Mouse (Mus musculus) inflammation-experienced regulatory T-cells, adult 16 weeks (primary cell): ENCODE data around the gene Map3k14. TPM values are rescaled to one million over a fixed set of nuclear protein-coding genes. Genes with fewer than 3 reads are reported as not detected.

ENCODE experiments used
- polyA plus RNA-seq: library from polyadenylated mRNA; unstranded; fragments of 100-300 nt; shearing (Covaris generic); gene quantifications from one replicate; pipeline ENCODE4 v1.2.1, GENCODE M21; 2017

Map3k14 gene
- polyA plus RNA-seq: 34.4 TPM

DNA sequence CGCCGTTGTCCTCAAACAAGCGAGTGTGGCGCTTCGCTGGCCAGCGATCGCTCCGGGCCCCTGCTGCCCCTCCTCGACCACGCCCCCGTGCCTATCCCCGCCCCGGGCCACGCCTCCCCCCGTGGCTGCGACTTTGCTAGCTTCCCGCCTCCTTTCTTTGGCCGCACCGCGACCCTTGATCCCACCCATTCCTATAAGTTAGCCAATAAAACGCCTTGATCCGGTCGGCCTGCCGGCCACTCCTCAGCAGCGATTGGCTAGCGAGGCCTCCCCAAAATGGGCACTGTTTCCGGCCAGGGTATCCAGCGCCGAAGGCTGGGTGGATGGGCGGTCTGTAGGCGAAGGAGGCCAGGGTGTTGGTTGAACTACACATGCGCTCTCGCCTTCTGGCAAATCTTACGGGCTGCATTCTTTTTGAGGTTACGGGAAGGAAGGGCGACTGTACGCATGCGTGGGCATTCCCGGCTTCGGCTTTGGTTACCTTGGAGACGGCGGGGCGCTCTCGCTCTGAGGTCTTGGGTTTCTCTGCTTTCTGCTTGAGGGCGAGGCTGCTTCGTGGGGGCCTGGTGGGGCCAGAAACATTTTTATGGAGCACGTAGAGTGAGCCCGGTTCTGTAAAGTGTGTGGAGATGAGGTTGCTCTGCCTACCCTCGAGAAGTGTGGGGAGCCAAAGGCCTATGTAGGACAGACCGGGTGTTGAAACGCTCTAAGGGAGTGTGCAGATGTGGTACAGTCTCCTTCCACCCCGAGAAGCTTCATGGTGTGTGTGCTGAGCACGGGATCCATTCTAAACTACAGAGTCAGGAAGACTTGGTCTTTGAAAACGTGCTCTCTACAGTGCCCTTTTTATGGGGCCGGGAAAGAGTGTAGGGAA lies at the start of gene Map3k14:
Gene Map3k14 (minus strand): TSS at position 127 of the 874 bp plus-strand sequence.

GRCm38 (mm10) chr11:103217790-103218516 lies 49.3 kb downstream of the Map3k14 start, which contains the start of gene Spata32:
TSS of gene Spata32 (minus strand) at chr11:103218432.

GRCm38 (mm10) chr11:103208458-103208857 lies 58.8 kb downstream of the Map3k14 start, which contains the start of gene 1700023F06Rik:
TSS of gene 1700023F06Rik (minus strand) at chr11:103208558.

GRCm38 (mm10) chr11:103170494-103171285 lies 96.6 kb downstream of the Map3k14 start, which contains the start of gene Fmnl1:
TSS of gene Fmnl1 (plus strand) at chr11:103171107.

Other genes with a start within 250 kb of the Map3k14 start
- gene Nmt1, start 239.3 kb downstream of the Map3k14 start, polyA plus RNA-seq: 81.2 TPM
- gene Dcakd, start 239.1 kb downstream of the Map3k14 start, polyA plus RNA-seq: 29.2 TPM
- not detected for gene Plcd3, start 165.8 kb downstream of the Map3k14 start, polyA plus RNA-seq
- 54.2 TPM for gene Acbd4, start 165.8 kb downstream of the Map3k14 start, polyA plus RNA-seq
- 4.2 TPM for gene Hexim1, start 151.2 kb downstream of the Map3k14 start, polyA plus RNA-seq
- gene Hexim2, start 135.0 kb downstream of the Map3k14 start, polyA plus RNA-seq: 7.5 TPM
- 86.8 TPM for gene Fmnl1, start 96.4 kb downstream of the Map3k14 start, polyA plus RNA-seq
- gene 1700023F06Rik, start 58.9 kb downstream of the Map3k14 start, polyA plus RNA-seq: not detected
- not detected for gene Spata32, start 49.0 kb downstream of the Map3k14 start, polyA plus RNA-seq
- 110 TPM for gene Arhgap27, start 96.2 kb upstream of the Map3k14 start, polyA plus RNA-seq
- 26.1 TPM for gene Plekhm1, start 145.2 kb upstream of the Map3k14 start, polyA plus RNA-seq
- gene Lrrc37a, start 237.1 kb upstream of the Map3k14 start, polyA plus RNA-seq: not detected